Mouse (Mus musculus): ENCODE results near the gene Napsa. TPM values are rescaled to one million over a fixed set of nuclear protein-coding genes. Genes with fewer than 3 reads are reported as not detected.

Gene Napsa
- polyA plus RNA-seq, 1 experiment from 2014 or later: 5.4 TPM

DNA sequence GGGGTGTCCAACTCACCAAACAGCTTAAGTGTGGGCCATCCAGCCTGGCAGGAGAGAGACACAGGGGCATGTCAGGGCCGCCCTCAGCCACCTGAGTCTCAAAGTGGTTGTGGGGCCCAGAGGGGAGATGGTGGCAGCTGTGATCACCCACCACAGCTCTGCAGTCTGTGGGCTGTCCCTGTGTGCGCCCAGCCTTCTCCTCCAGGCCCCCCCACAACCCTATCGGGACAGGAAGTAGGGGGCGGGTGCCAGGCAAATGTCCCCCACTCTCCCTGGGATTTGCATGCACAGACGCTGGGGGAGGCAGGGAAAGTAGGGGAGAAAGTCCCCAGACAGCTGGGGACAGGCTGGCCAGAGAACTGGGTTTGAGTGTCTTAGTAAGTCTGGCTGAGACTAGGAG, 41.0 kb upstream of the Napsa start:
- no peak for ATAC-seq (ENCODE audit: insufficient read depth, low FRiP score)
- H3K4me3 ChIP-seq (replicated peaks; ENCODE audit: low read length): no peak overlapping the region
- no peak overlapping the region for H3K9ac ChIP-seq (ENCODE audit: low read length)
- no peak overlapping the region for H3K4me2 ChIP-seq (ENCODE audit: low read depth, low read length)
- no peaks in the 10 kb centered on the region for H3K4me1 ChIP-seq (ENCODE audit: control insufficient read depth, insufficient read depth, low read length)
- H3K9me3 ChIP-seq (replicated peaks; ENCODE audit: control insufficient read depth, low read length): no peaks in the 10 kb centered on the region
- 34% methylated on average over 4 of the region's 5 CpGs for WGBS
- peaks cover 8% of the 10 kb centered on the region for H3K36me3 ChIP-seq (ENCODE audit: control insufficient read depth, insufficient read depth, low read length)
- H3K27ac ChIP-seq (ENCODE audit: low read length): no peak overlapping the region
- H3K27me3 ChIP-seq (ENCODE audit: control insufficient read depth, insufficient read depth, low read length): no peaks in the 10 kb centered on the region

DNA sequence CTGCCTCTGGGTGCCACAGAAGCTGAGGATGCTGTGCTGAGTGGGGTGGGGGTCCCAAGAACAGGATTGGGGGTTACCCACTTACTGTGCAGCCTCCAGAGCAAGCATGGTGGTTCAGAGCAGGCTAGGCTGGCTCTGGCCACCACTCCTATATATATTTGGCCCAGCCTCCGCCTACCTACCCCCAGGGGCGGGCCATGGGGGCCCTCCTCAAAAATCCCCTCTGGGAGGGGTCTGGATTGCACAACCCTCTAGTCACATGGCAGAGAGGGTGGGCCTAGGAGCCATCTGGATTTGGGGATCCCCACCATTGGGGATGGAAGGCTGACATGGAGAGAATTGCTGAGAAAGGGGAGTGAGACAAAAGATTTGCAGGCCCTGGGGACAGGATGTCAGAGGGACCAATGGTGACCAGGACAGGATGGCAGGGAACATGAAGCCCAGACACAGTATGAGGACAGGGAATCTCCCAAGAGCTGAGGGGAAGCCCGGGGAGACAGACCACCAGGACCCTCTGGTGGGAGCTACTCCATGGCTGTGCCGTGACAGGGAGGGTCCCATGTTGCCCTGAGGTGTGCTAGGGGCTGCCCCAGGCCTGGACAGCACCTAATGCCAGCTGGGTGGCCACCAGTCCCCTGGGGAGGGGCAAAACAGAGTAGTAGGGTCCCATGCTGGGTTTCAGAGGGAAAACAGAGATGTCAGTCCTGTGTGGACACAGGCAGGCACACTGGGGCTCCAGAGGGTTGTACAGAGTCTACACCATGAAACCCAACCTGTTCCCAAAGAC, 40.0 kb upstream of the Napsa start, which contains the start of gene Spib:
Spib (minus strand) TSS at position 126 of the 787 bp plus-strand sequence.
- ATAC-seq (ENCODE audit: insufficient read depth, low FRiP score): no peak
- Histone ChIP-seq H3K9me3 (replicated peaks; ENCODE audit: control insufficient read depth, low read length) (no peaks in the 10 kb centered on the region), H3K4me1 (ENCODE audit: control insufficient read depth, insufficient read depth, low read length) (no peaks in the 10 kb centered on the region), H3K36me3 (ENCODE audit: control insufficient read depth, insufficient read depth, low read length) (peaks cover 14% of the 10 kb centered on the region), H3K9ac (ENCODE audit: low read length) (no peak within 1 kb of the TSS; the same call in 1 of the 2 replicates), H3K27ac (ENCODE audit: low read length) (no peak within 1 kb of the TSS), H3K4me2 (ENCODE audit: low read depth, low read length) (no peak within 1 kb of the TSS), H3K4me3 (replicated peaks; ENCODE audit: low read length) (no peak within 1 kb of the TSS), H3K27me3 (ENCODE audit: control insufficient read depth, insufficient read depth, low read length) (no peaks in the 10 kb centered on the region)
- WGBS: 79% methylated on average over 4 of the region's 4 CpGs

- no peak overlapping the region for H3K4me3 ChIP-seq (replicated peaks; ENCODE audit: low read length)
- ATAC-seq (ENCODE audit: insufficient read depth, low FRiP score): no peak
- no peak overlapping the region for H3K4me2 ChIP-seq (ENCODE audit: low read depth, low read length)
- H3K9ac ChIP-seq (ENCODE audit: low read length): no peak overlapping the region; the same call in 1 of the 2 replicates
- H3K4me1 ChIP-seq (ENCODE audit: control insufficient read depth, insufficient read depth, low read length): no peaks in the 10 kb centered on the region
- H3K9me3 ChIP-seq (replicated peaks; ENCODE audit: control insufficient read depth, low read length): no peaks in the 10 kb centered on the region
- H3K27me3 ChIP-seq (ENCODE audit: control insufficient read depth, insufficient read depth, low read length): no peaks in the 10 kb centered on the region
- no peak overlapping the region for H3K27ac ChIP-seq (ENCODE audit: low read length)
- H3K36me3 ChIP-seq (ENCODE audit: control insufficient read depth, insufficient read depth, low read length): peaks cover 23% of the 10 kb centered on the region
- WGBS: 73% methylated on average over 29 of the region's 29 CpGs
Observed at GRCm38 (mm10) chr7:44532918-44533745, 39.0 kb upstream of the Napsa start.

DNA sequence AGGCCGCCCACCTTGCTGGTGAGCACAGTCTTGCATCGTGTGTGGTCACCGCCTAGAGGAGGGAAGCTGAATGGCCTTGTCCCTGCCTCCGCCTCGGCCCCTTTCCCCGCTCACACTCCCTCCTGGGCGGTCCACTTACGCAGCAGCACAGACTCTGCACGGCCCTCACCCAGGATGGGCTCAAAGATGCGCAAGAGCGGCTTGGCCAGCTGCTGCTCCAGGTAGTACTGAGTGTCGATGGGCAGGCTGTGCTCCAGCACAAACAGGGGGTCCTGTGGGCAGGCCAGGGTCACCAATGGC, 38.5 kb upstream of the Napsa start:
- H3K4me3 ChIP-seq (replicated peaks; ENCODE audit: low read length): no peak overlapping the region
- H3K27ac ChIP-seq (ENCODE audit: low read length): no peak overlapping the region
- H3K4me2 ChIP-seq (ENCODE audit: low read depth, low read length): no peak overlapping the region
- peaks cover 26% of the 10 kb centered on the region for H3K36me3 ChIP-seq (ENCODE audit: control insufficient read depth, insufficient read depth, low read length)
- 80% methylated on average over 12 of the region's 12 CpGs for WGBS
- no peaks in the 10 kb centered on the region for H3K27me3 ChIP-seq (ENCODE audit: control insufficient read depth, insufficient read depth, low read length)
- no peaks in the 10 kb centered on the region for H3K9me3 ChIP-seq (replicated peaks; ENCODE audit: control insufficient read depth, low read length)
- ATAC-seq (ENCODE audit: insufficient read depth, low FRiP score): no peak
- H3K9ac ChIP-seq (ENCODE audit: low read length): no peak overlapping the region
- H3K4me1 ChIP-seq (ENCODE audit: control insufficient read depth, insufficient read depth, low read length): no peaks in the 10 kb centered on the region

DNA sequence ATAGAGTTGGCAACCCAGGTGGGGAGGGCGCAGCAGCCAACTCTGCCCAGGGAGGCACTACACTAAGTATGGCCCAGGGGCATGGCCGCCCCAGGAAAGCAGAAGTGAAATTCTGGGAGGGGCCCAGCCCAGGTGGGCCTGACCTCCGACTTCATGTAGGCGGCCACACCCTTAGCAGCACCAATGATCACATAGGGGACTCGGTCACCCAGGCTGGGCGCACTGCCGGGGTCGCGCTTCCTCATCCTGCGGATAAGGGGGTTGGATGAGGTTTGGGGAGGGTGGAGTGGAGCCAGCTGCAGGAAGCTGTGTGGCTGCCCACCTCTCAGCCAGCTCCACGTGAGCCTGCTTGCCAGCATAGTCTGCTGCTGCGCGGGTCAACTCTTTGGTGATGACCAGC, 37.9 kb upstream of the Napsa start:
- Histone ChIP-seq H3K4me3 (replicated peaks; ENCODE audit: low read length) (no peak overlapping the region), H3K9me3 (replicated peaks; ENCODE audit: control insufficient read depth, low read length) (no peaks in the 10 kb centered on the region), H3K4me2 (ENCODE audit: low read depth, low read length) (no peak overlapping the region), H3K27ac (ENCODE audit: low read length) (no peak overlapping the region), H3K27me3 (ENCODE audit: control insufficient read depth, insufficient read depth, low read length) (no peaks in the 10 kb centered on the region), H3K36me3 (ENCODE audit: control insufficient read depth, insufficient read depth, low read length) (peaks cover 28% of the 10 kb centered on the region), H3K4me1 (ENCODE audit: control insufficient read depth, insufficient read depth, low read length) (no peaks in the 10 kb centered on the region), H3K9ac (ENCODE audit: low read length) (no peak overlapping the region)
- ATAC-seq (ENCODE audit: insufficient read depth, low FRiP score): no peak
- WGBS: 84% methylated on average over 13 of the region's 13 CpGs

- no peak for ATAC-seq (ENCODE audit: insufficient read depth, low FRiP score)
Observed at GRCm38 (mm10) chr7:44534656-44535441, 37.3 kb upstream of the Napsa start.

DNA sequence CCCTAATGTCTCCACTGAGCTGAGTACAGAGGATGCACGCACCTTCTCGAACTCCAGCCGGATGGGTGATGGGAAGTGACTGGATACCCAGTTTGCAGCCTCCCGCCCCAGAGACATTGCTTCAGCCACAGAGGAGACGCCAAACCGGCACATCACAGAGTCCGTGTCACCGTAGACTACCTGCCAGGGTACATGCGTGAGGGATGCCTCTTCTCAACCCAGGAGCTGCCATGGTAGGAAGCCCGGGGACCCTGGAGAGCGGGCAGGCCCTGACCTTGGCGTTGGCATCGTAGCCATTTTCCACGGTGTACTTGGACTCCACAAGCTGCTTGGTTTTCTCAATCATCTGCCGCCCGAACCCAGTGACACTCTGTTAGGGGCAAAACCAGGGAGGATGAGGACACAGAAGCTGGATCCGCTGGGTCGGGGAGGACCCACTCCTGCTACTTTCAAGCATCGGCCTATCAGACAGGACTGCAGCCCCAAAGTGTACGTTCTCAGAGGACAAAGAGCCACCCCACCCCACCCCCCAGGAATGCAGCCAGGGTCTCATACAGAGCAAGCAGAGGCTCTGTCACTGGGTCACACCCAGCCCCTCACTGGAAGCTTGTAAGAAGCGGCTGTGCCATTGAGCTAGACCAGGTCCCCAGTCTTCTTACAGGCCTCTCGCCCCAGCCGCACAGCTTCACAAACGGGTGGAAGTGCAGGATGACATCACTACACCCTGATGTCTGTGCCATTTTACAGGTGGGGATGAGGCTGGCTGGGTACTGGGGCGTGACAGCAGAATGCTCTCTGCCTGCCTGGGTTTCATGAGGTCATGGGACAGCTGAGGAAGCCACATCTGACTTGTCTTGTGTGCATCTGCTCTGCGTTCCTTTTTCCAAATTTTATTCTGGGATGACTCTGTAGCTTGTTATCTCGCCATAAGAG, 36.3 kb upstream of the Napsa start:
- no peaks in the 10 kb centered on the region for H3K9me3 ChIP-seq (replicated peaks; ENCODE audit: control insufficient read depth, low read length)
- no peak overlapping the region for H3K4me3 ChIP-seq (replicated peaks; ENCODE audit: low read length)
- no peak overlapping the region for H3K4me2 ChIP-seq (ENCODE audit: low read depth, low read length)
- WGBS: 91% methylated on average over 27 of the region's 27 CpGs
- peaks cover 32% of the 10 kb centered on the region for H3K36me3 ChIP-seq (ENCODE audit: control insufficient read depth, insufficient read depth, low read length)
- no peak for ATAC-seq (ENCODE audit: insufficient read depth, low FRiP score)
- H3K27me3 ChIP-seq (ENCODE audit: control insufficient read depth, insufficient read depth, low read length): no peaks in the 10 kb centered on the region
- no peak overlapping the region for H3K27ac ChIP-seq (ENCODE audit: low read length)
- no peaks in the 10 kb centered on the region for H3K4me1 ChIP-seq (ENCODE audit: control insufficient read depth, insufficient read depth, low read length)
- H3K9ac ChIP-seq (ENCODE audit: low read length): no peak overlapping the region

More at GRCm38 (mm10) chr7:44534656-44535441, 37.3 kb upstream of the Napsa start:
- Histone ChIP-seq H3K4me2 (ENCODE audit: low read depth, low read length) (no peak overlapping the region), H3K27me3 (ENCODE audit: control insufficient read depth, insufficient read depth, low read length) (no peaks in the 10 kb centered on the region), H3K9ac (ENCODE audit: low read length) (no peak overlapping the region), H3K4me1 (ENCODE audit: control insufficient read depth, insufficient read depth, low read length) (no peaks in the 10 kb centered on the region), H3K27ac (ENCODE audit: low read length) (no peak overlapping the region), H3K4me3 (replicated peaks; ENCODE audit: low read length) (no peak overlapping the region), H3K9me3 (replicated peaks; ENCODE audit: control insufficient read depth, low read length) (no peaks in the 10 kb centered on the region), H3K36me3 (ENCODE audit: control insufficient read depth, insufficient read depth, low read length) (peaks cover 28% of the 10 kb centered on the region)
- 85% methylated on average over 19 of the region's 19 CpGs for WGBS

DNA sequence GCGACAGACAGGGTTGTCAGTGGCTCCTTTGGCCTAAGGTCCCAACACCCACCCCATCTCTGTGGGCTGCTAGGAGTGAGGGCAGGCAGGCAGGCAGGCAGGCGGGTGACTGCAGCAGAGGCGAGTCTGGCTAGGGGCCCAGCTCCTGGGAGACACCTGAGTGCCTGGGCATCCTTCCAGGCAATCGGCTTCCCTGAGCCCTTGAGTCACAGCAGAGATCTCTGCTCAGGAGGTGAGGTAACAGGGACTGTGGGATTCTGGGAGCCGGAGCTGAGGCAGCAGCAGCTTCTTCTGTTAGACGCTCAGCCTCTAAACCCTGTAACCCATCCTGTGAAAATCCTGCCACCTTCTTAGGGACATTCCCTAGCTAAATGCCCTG, 35.6 kb upstream of the Napsa start:
- no peak for ATAC-seq (ENCODE audit: insufficient read depth, low FRiP score)

More for the DNA sequence above, 35.6 kb upstream of the Napsa start:
- Histone ChIP-seq H3K4me1 (ENCODE audit: control insufficient read depth, insufficient read depth, low read length) (no peaks in the 10 kb centered on the region), H3K27ac (ENCODE audit: low read length) (no peak overlapping the region), H3K9ac (ENCODE audit: low read length) (no peak overlapping the region), H3K9me3 (replicated peaks; ENCODE audit: control insufficient read depth, low read length) (no peaks in the 10 kb centered on the region), H3K27me3 (ENCODE audit: control insufficient read depth, insufficient read depth, low read length) (no peaks in the 10 kb centered on the region), H3K36me3 (ENCODE audit: control insufficient read depth, insufficient read depth, low read length) (peaks cover 39% of the 10 kb centered on the region), H3K4me3 (replicated peaks; ENCODE audit: low read length) (no peak overlapping the region), H3K4me2 (ENCODE audit: low read depth, low read length) (no peak overlapping the region)
- 79% methylated on average over 6 of the region's 6 CpGs for WGBS
